Mouse (Mus musculus) heart, embryonic 15.5 days (tissue): ENCODE results near the gene Sox13. TPM values are rescaled to one million over a fixed set of nuclear protein-coding genes. Genes with fewer than 3 reads are reported as not detected.
"Not testable (repeated sequence)": the region's sequence is repeated elsewhere in the genome, so short reads cannot be mapped to it uniquely, and the experiment has no call there.

ENCODE experiments used
- ATAC-seq: fragments of 200-750 bp; cut with Nextera tagmentation; replicated peaks from 2 replicates; pipeline ENCODE4 v1.8.0; 2017; ENCODE audit warnings: low read depth, moderate TSS enrichment; ENCODE audit not compliant: insufficient number of reproducible peaks, insufficient read depth, low FRiP score
- H3K27ac ChIP-seq: fragments of 300-500 bp; sonication (generic); 2 replicates; pipeline ENCODE4 v1.5.1; 2015; ENCODE audit warnings: mild to moderate bottlenecking, inconsistent platforms
- H3K27me3 ChIP-seq: fragments of 300-500 bp; sonication (generic); 2 replicates; pipeline ENCODE4 v1.6.1; 2015; ENCODE audit warnings: inconsistent platforms
- H3K36me3 ChIP-seq: fragments of 300-500 bp; sonication (generic); 2 replicates; pipeline ENCODE4 v1.6.1; 2015; ENCODE audit warnings: mild to moderate bottlenecking, inconsistent platforms
- H3K4me1 ChIP-seq: fragments of 300-500 bp; sonication (generic); replicated peaks from 2 replicates; pipeline ENCODE4 v1.6.1; 2015; ENCODE audit warnings: inconsistent platforms
- H3K4me2 ChIP-seq: fragments of 300-500 bp; sonication (generic); 2 replicates; pipeline ENCODE4 v1.6.1; 2015; ENCODE audit warnings: inconsistent platforms, mild to moderate bottlenecking, moderate library complexity
- H3K4me3 ChIP-seq: fragments of 300-500 bp; sonication (generic); 2 replicates; pipeline ENCODE4 v1.5.1; 2015; ENCODE audit warnings: mild to moderate bottlenecking, inconsistent platforms
- H3K9ac ChIP-seq: fragments of 300-500 bp; sonication (generic); 2 replicates; pipeline ENCODE4 v1.6.1; 2015; ENCODE audit warnings: mild to moderate bottlenecking, inconsistent platforms
- H3K9me3 ChIP-seq: fragments of 300-500 bp; sonication (generic); replicated peaks from 2 replicates; pipeline ENCODE4 v1.6.1; 2016; ENCODE audit warnings: inconsistent platforms
- WGBS: fragments of 180-500 bp; shearing (Covaris S2); methylation state at CpG from one replicate; pipeline ENCODE4 v1.1.7; 2015; ENCODE audit warnings: mixed read lengths; 5-methylcytosine and 5-hydroxymethylcytosine counted together
- polyA plus RNA-seq: library from polyadenylated mRNA; unstranded; fragments of >200 nt; fragmentation: Nextera tagmentation; extraction: Ambion mirVana; gene quantifications from 2 replicates; pipeline ENCODE4 v1.2.1, GENCODE M21; 2015

Gene Sox13
- polyA plus RNA-seq, 1 experiment from 2014 or later: 4.5 TPM

DNA sequence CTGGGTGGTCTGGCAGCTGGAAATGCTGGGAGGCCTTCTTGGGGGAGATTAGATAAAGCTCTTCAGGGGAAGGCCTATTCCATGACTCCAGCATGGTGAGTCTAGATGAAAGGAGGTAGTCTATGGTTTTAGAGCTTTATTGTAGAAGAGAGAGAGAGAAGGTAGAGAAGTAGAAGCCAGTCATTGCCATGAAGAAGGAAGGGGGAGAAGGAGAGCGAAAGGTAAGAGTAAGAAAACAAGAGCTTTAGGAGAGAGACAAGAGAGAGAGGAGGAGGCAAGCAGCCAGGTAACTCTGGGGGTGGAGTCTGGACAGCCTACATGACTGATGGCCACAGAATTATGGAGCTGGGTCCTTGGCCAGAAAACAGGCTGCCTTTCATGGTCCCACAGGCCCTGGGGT, 74.0 kb downstream of the Sox13 start, which contains the start of gene Ren1:
TSS of gene Ren1 (plus strand) at position 301 of the 400 bp plus-strand sequence.
- Histone ChIP-seq H3K27me3 (peaks cover 21% of the 10 kb centered on the region), H3K27ac (no peak within 1 kb of the TSS), H3K4me2 (no peak within 1 kb of the TSS), H3K4me1 (peaks cover 9% of the 10 kb centered on the region), H3K9me3 (no peaks in the 10 kb centered on the region), H3K9ac (no peak within 1 kb of the TSS), H3K4me3 (no peak within 1 kb of the TSS), H3K36me3 (no peaks in the 10 kb centered on the region)
- ATAC-seq: no peak
- 89% methylated on average over 1 of the region's 1 CpGs for WGBS

DNA sequence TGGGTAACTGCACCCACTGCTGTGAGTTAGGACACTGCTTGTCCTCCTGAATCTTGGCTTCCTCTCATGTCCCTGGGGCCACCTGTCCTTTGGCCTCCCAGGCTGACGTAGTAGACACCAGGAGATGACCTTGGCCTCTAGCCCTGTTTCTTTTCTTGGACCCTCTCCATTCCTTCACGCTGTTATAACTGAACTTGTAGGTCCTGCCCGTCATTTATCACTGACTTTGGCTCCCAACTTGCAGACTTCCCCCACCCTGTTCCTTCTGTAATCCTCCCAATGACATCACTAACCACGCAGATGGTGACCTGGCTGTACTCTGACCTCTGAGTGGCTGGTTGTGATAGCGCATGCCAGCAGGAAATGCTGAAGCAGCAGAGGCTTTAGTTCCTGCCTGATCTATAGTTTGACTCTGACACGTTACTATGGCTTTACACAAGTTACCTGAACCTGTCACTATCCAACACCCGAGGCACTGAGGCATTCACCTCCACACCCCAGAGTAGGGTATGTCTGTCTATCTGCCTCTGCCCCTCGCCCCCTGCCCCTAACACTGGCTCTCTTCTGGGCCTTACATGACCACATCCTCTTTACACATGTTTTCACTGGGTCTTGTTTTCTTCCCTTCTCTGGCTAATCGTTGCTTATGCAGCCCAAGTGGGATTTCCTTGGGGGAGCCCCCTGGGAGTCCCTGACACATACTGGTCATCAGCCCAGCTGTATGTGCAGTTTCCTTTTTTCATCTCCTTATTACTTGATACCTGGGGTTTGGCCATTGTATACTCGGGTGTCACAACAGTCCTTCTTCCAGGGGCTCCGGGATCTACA, 76.3 kb downstream of the Sox13 start:
- H3K9me3 ChIP-seq: no peaks in the 10 kb centered on the region
- H3K4me1 ChIP-seq: peaks cover 9% of the 10 kb centered on the region
- 50% methylated on average over 11 of the region's 11 CpGs for WGBS
- no peak overlapping the region for H3K27ac ChIP-seq
- no peak overlapping the region for H3K4me2 ChIP-seq
- H3K4me3 ChIP-seq: no peak overlapping the region
- H3K27me3 ChIP-seq: peaks cover 9% of the 10 kb centered on the region; the same call in 1 of the 2 replicates
- no peak overlapping the region for H3K9ac ChIP-seq
- no peak for ATAC-seq
- no peaks in the 10 kb centered on the region for H3K36me3 ChIP-seq

DNA sequence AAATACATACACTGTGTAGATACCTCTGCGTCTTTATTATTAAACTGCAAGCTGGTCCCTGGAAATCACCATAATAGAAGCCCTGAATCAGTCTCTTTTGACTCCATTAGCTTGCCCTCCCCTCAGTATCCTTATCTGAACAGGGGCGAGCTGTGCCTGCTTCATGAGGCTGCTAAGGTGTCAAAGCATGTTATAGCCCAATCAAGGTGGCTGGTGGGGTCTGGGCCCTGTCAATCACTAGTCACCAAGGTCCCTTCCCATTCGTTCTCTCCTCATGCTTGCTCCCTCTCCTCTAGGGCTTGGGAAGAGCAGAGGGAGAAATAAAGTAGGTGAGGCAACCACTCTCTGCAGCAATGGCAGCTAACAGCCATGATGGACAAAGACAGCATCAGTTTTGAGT, 77.0 kb downstream of the Sox13 start:
- Histone ChIP-seq H3K4me2 (no peak overlapping the region), H3K9ac (no peak overlapping the region), H3K9me3 (no peaks in the 10 kb centered on the region), H3K27ac (no peak overlapping the region), H3K36me3 (no peaks in the 10 kb centered on the region), H3K4me3 (no peak overlapping the region), H3K27me3 (peaks cover 9% of the 10 kb centered on the region; the same call in 1 of the 2 replicates), H3K4me1 (peaks cover 9% of the 10 kb centered on the region)
- WGBS: 48% methylated on average over 3 of the region's 3 CpGs
- ATAC-seq: no peak

DNA sequence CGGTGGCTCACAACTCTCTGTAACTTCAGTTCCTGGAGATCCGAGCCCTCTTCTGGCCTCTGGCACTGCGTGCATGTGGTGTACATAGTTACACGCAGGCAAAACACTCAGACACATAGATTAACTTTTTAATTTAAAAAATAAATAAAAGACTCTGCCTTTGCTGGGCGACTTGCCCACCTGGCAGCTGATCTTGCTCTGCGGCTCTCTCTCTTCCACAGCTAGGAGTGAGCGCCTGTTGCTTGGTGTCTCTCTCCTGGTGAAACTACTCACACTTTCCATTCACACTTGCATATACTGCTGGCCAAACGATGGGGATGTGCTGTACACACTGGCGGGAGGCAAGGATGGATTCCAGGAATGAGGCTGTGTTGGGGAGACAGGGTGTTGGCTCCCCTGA, 77.6 kb downstream of the Sox13 start:
- peaks cover 9% of the 10 kb centered on the region for H3K4me1 ChIP-seq
- no peaks in the 10 kb centered on the region for H3K36me3 ChIP-seq
- no peaks in the 10 kb centered on the region for H3K9me3 ChIP-seq
- H3K4me2 ChIP-seq: no peak overlapping the region
- no peak overlapping the region for H3K4me3 ChIP-seq
- peaks cover 3% of the 10 kb centered on the region; the same call in 1 of the 2 replicates for H3K27me3 ChIP-seq
- no peak overlapping the region for H3K9ac ChIP-seq
- H3K27ac ChIP-seq: no peak overlapping the region
- WGBS: 79% methylated on average over 9 of the region's 9 CpGs
- ATAC-seq: no peak

DNA sequence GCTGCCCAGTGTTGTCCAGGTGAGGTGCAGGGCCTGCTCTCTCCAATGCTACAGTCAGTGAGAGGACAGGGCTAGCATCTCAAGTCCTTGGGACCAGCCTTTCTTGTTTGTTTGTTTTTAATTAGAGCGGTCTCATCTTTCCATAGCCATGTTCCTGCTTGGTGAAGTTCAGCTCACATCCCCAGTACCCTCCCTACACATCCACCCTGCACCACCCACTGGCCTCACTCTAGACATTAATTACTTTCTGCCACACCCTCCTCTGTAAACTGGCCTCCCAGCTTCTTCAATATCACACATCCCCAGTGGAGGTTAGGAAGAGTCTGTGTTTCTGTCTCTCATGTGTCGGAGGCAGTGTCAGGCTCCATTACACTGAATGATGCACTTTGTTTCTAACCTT, 79.8 kb downstream of the Sox13 start:
- Histone ChIP-seq H3K4me1 (peaks cover 9% of the 10 kb centered on the region), H3K36me3 (no peaks in the 10 kb centered on the region), H3K9ac (no peak overlapping the region), H3K4me2 (no peak overlapping the region), H3K4me3 (no peak overlapping the region), H3K27ac (no peak overlapping the region), H3K27me3 (peaks cover under 1% of the 10 kb centered on the region; the same call in 1 of the 2 replicates), H3K9me3 (no peaks in the 10 kb centered on the region)
- 89% methylated on average over 2 of the region's 2 CpGs for WGBS
- no peak for ATAC-seq

DNA sequence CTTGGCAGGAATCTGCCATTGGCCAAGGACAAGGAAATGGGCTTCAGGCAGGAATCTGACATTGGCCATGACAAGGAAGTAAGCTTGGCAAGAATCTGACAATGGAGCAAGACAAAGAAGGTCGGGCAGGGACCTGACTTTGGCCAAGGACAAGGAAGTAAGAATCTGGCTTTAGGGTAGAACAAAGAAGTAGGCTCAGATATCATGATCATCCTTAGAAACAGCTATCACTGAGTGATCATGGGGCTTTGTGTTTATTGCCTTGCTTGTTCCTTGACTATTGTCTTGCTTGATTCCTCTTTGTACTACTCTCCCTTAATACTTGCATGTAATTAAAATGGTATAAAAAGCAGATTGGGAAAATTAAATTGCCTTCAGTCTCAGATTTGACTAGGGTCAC, 83.8 kb downstream of the Sox13 start:
- 59% methylated on average over 1 of the region's 1 CpGs for WGBS
- not testable (repeated sequence) for H3K9ac ChIP-seq, H3K27ac ChIP-seq, H3K36me3 ChIP-seq, H3K4me2 ChIP-seq, H3K9me3 ChIP-seq, H3K4me3 ChIP-seq, H3K4me1 ChIP-seq, H3K27me3 ChIP-seq, ATAC-seq

DNA sequence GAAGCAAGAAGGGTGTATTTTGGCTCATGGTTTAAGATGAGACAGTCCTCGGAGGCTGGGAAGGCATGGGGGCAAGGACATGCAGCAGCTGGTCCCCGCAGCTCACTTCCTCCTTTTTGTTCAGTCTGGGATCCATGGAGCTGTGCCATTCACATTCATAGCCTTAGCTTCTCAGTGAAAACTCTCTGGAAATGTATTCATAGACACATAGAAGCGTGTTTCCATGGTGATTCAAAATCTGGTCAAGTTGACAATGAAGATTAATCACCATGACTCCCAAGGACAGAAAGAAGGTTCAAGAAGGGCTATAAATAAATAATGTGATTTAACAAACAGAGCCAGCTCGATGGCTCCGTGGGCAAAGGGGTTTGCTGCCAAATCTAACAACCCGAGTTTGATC, 90.2 kb downstream of the Sox13 start:
- Histone ChIP-seq H3K4me3 (no peak overlapping the region), H3K27me3 (peaks cover 21% of the 10 kb centered on the region), H3K9me3 (no peaks in the 10 kb centered on the region), H3K4me1 (peaks cover 8% of the 10 kb centered on the region), H3K4me2 (no peak overlapping the region), H3K9ac (no peak overlapping the region), H3K27ac (no peak overlapping the region), H3K36me3 (no peaks in the 10 kb centered on the region)
- 74% methylated on average over 6 of the region's 6 CpGs for WGBS
- ATAC-seq: no peak

DNA sequence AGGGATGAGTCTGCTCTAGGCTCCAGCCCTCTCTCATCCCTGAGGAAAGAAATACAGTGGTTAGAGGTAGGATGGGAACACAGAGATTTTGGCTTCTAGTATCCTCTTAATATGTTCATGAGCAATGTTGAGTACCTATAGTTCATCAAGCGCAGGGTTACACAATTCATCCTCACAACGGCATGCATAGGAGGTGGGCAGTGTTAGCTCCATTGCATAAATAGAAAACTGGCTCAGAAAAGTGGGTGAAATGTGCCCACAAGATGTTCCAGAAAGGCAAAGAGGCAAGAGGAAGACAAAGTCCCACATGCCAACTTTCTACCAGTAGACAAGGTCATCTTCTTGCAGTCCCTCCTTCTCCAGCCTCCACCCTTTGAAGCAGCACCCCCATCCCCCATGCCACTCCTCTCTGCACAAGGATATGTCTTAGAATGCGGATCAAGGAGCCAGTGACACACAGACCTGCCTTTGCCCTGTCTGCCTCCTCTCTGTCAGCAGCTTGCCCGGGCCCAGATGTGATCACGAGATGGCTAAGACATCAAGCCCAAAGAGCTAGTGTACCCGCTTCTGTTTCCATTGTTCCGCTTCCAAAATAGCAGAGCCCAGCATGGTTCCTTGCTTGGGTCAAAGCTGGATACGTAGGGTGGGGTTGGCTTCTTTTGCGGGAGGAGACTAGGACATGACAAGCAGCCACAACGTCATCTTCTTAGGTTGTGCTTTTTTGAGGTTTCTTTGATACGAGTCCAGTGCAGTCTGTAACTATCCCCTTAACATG, 91.3 kb downstream of the Sox13 start:
- no peak for ATAC-seq
- Histone ChIP-seq H3K4me1 (peaks cover 8% of the 10 kb centered on the region), H3K4me3 (no peak overlapping the region), H3K27me3 (peaks cover 31% of the 10 kb centered on the region), H3K4me2 (no peak overlapping the region), H3K36me3 (no peaks in the 10 kb centered on the region), H3K27ac (no peak overlapping the region), H3K9ac (no peak overlapping the region), H3K9me3 (no peaks in the 10 kb centered on the region)
- WGBS: 82% methylated on average over 11 of the region's 11 CpGs

Other genes starting within 250 kb of the Sox13 start
- gene Golt1a, start 114.6 kb downstream of the Sox13 start, polyA plus RNA-seq: 0.42 TPM in 1 of 2 replicates, not detected in the other
- 0.62 TPM in 1 of 2 replicates, not detected in the other for gene Kiss1, start 102.5 kb downstream of the Sox13 start, polyA plus RNA-seq
- gene Ren1, start 73.9 kb downstream of the Sox13 start, polyA plus RNA-seq: 0.30 and 2.2 TPM in 2 replicates
- gene Etnk2, start 60.8 kb downstream of the Sox13 start, polyA plus RNA-seq: 1.3 and 1.5 TPM in 2 replicates
- gene Snrpe, start 185.9 kb upstream of the Sox13 start, polyA plus RNA-seq: 352 and 384 TPM in 2 replicates
- not detected in 2 replicates for gene Zbed6, start 236.5 kb upstream of the Sox13 start, polyA plus RNA-seq
- gene Gm38394, start 236.9 kb upstream of the Sox13 start, polyA plus RNA-seq: 3.4 and 3.8 TPM in 2 replicates